Mouse (Mus musculus): Measurements from ENCODE around the gene Msrb3. TPM values are rescaled to one million over a fixed set of nuclear protein-coding genes. Genes with fewer than 3 reads are reported as not detected.

The Msrb3 gene
- 3.0 and 3.9 TPM in 2 replicates for polyA plus RNA-seq (2012; rRNA removed)

DNA sequence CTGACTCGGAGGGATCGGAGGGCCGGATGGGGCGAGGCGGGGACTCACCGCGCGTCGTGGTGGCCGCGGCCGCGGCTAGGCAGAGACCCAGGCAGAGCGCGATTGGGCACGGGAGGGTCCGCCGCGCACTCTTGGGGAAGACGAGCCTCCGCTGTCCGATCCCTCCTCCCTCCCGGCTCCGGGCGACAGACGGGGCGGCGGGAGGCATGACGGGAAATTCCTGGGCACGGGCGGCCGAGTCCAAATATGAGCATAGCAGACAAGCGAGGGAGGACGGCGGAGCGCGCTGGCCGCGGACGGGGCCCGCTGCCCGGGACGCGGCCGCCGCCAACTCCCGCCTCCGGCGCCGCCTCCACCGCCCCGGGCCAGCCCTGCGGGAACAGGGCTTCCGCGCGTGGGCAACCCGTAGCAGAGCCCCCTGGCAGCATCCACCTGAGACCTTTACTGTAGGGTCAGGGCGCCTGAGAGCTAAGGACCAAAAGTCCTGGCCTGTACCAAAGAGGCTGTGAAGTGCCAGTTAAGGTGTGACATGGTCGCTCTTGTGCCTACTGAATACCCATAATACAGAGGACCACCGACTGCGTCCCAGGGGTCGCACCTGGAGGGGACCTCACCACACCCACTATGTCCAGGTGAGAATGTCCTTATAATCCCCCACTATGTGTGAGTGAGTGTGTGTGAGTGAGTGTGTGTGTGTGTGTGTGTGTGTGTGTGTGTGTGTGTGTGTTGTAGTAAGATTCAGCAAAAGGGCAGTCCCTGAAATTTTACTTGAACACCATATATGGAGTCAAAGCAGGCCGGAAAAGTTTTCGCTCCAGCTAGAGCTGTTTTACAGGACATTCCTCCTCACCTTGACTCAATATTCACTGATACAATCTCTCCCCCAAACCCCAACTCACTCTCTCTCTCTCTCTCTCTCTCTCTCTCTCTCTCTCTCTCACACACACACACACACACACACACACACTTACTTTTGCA, at the start of gene Msrb3:
Gene Msrb3, minus strand, starts transcription at position 317 of the 978 bp plus-strand sequence.
- H3K36me3 ChIP-seq (ENCODE audit: control insufficient read depth, insufficient read depth, low read length) = no peaks in the 10 kb centered on the region
- H3K4me3 ChIP-seq (ENCODE audit: low read depth, low read length) = peak within 1 kb of the TSS; percentile 77
- TF ChIP-seq CTCF (IDR thresholded peaks at IDR 0.05; ENCODE audit: extremely low read depth, insufficient read length, insufficient replicate concordance, low read depth, low read length) (no peak), POLR2A (IDR thresholded peaks at IDR 0.05; ENCODE audit: low read depth, low read length) (no peak)
- H3K27ac ChIP-seq (ENCODE audit: insufficient read depth, low read depth, low read length) = peak within 1 kb of the TSS; percentile 71
- H3K27me3 ChIP-seq (ENCODE audit: control insufficient read depth, insufficient read depth, low read length) = peaks cover 12% of the 10 kb centered on the region
- peaks cover 11% of the 10 kb centered on the region for H3K4me1 ChIP-seq (ENCODE audit: control insufficient read depth, insufficient read depth, insufficient read length, low read length)
- WGBS = 4% methylated on average over 64 of the region's 64 CpGs

DNA sequence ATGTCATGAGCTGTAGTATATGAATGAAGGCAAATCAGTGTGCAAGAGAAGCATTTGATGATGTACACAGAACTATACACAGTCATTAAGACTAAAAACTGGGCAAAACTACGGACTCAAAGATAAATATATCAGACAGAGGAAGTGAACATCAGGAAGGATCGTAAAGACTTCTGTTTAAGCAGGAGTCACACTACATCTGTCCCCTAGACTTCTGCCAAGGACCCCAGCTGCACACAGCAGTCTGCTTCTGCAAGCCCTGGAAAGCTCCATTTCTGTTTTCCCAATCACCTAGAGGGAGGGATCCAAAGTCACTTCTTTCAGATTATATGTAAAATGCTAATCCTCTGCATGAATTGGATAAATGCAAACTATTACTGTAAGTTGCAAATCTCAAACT, 49.6 kb upstream of the Msrb3 start:
- Histone ChIP-seq H3K36me3 (ENCODE audit: control insufficient read depth, insufficient read depth, low read length) (peaks cover 4% of the 10 kb centered on the region; the same call in 1 of the 2 replicates), H3K27me3 (ENCODE audit: control insufficient read depth, insufficient read depth, low read length) (no peaks in the 10 kb centered on the region), H3K27ac (ENCODE audit: insufficient read depth, low read depth, low read length) (no peak overlapping the region), H3K4me3 (ENCODE audit: low read depth, low read length) (no peak overlapping the region), H3K4me1 (ENCODE audit: control insufficient read depth, insufficient read depth, insufficient read length, low read length) (no peaks in the 10 kb centered on the region)
- no peak for TF ChIP-seq CTCF (IDR thresholded peaks at IDR 0.05; ENCODE audit: extremely low read depth, insufficient read length, insufficient replicate concordance, low read depth, low read length)
- TF ChIP-seq POLR2A (IDR thresholded peaks at IDR 0.05; ENCODE audit: low read depth, low read length) = no peak
- 63% methylated on average over 2 of the region's 2 CpGs for WGBS

DNA sequence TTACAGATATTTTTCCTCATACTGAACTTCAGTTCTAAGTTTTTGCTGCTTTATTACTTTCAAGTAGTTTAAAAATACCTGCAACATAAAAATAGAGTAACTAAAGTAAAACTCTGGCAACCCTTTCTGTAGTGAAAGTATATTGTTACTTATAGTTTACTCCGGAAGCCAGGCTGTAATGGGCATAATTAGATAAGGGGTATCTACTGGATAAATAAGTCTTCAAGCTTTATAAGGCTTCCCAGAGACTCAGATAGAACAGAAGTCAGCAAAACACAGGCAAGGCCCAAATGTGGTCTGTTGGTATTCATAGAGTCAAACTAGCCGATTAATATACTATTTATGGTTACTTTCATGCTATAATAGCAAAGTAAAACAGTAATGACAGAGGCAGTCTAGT, 48.9 kb upstream of the Msrb3 start:
- Histone ChIP-seq H3K27me3 (ENCODE audit: control insufficient read depth, insufficient read depth, low read length) (no peaks in the 10 kb centered on the region), H3K27ac (ENCODE audit: insufficient read depth, low read depth, low read length) (no peak overlapping the region), H3K36me3 (ENCODE audit: control insufficient read depth, insufficient read depth, low read length) (peaks cover 5% of the 10 kb centered on the region; the same call in 1 of the 2 replicates), H3K4me1 (ENCODE audit: control insufficient read depth, insufficient read depth, insufficient read length, low read length) (no peaks in the 10 kb centered on the region), H3K4me3 (ENCODE audit: low read depth, low read length) (no peak overlapping the region)
- TF ChIP-seq CTCF (IDR thresholded peaks at IDR 0.05; ENCODE audit: extremely low read depth, insufficient read length, insufficient replicate concordance, low read depth, low read length) (no peak), POLR2A (IDR thresholded peaks at IDR 0.05; ENCODE audit: low read depth, low read length) (no peak)
- WGBS = 77% methylated on average over 2 of the region's 2 CpGs

DNA sequence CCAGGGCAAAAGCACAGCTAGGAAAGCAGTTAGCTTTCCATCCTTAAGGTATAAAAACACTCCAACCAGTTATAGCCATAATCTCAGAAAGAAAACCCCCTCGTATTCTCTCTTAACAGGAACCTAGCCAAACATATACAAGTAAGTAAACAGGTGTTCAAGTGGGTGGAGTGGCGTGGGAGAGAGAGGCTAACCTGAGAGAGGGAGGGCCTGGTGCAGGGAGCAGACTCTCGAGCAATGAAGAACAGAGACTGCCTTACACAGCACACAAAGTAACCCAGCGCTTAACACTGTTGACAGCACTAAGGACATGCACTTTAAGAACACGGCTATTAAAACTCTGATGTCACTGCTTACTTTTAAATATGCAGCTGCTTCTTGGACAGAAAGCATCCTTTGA, 47.9 kb upstream of the Msrb3 start:
- Histone ChIP-seq H3K36me3 (ENCODE audit: control insufficient read depth, insufficient read depth, low read length) (peaks cover 5% of the 10 kb centered on the region; the same call in 1 of the 2 replicates), H3K27ac (ENCODE audit: insufficient read depth, low read depth, low read length) (no peak overlapping the region), H3K27me3 (ENCODE audit: control insufficient read depth, insufficient read depth, low read length) (no peaks in the 10 kb centered on the region), H3K4me1 (ENCODE audit: control insufficient read depth, insufficient read depth, insufficient read length, low read length) (no peaks in the 10 kb centered on the region), H3K4me3 (ENCODE audit: low read depth, low read length) (no peak overlapping the region)
- TF ChIP-seq CTCF (IDR thresholded peaks at IDR 0.05; ENCODE audit: extremely low read depth, insufficient read length, insufficient replicate concordance, low read depth, low read length) = no peak
- TF ChIP-seq POLR2A (IDR thresholded peaks at IDR 0.05; ENCODE audit: low read depth, low read length) = no peak
- 68% methylated on average over 5 of the region's 5 CpGs for WGBS

DNA sequence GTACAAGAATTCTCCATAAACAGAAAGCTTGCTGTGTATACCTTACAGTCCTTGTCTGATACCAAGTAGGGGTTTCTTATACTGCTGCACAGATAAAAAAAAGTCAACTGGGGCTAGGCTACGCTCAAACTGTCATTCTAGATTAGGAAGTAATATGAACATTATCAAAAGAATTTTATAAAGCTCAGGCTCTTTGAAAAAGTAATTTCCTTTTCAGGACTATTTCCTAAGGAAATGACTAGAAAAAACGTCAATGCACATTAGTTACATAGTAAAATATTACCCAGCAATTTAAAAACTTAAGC, 40.0 kb upstream of the Msrb3 start:
- Histone ChIP-seq H3K36me3 (ENCODE audit: control insufficient read depth, insufficient read depth, low read length) (peaks cover 1% of the 10 kb centered on the region; the same call in 1 of the 2 replicates), H3K4me1 (ENCODE audit: control insufficient read depth, insufficient read depth, insufficient read length, low read length) (no peaks in the 10 kb centered on the region), H3K27ac (ENCODE audit: insufficient read depth, low read depth, low read length) (no peak overlapping the region), H3K4me3 (ENCODE audit: low read depth, low read length) (no peak overlapping the region), H3K27me3 (ENCODE audit: control insufficient read depth, insufficient read depth, low read length) (no peaks in the 10 kb centered on the region)
- WGBS = 76% methylated on average over 2 of the region's 2 CpGs
- TF ChIP-seq CTCF (IDR thresholded peaks at IDR 0.05; ENCODE audit: extremely low read depth, insufficient read length, insufficient replicate concordance, low read depth, low read length) (no peak), POLR2A (IDR thresholded peaks at IDR 0.05; ENCODE audit: low read depth, low read length) (no peak)

DNA sequence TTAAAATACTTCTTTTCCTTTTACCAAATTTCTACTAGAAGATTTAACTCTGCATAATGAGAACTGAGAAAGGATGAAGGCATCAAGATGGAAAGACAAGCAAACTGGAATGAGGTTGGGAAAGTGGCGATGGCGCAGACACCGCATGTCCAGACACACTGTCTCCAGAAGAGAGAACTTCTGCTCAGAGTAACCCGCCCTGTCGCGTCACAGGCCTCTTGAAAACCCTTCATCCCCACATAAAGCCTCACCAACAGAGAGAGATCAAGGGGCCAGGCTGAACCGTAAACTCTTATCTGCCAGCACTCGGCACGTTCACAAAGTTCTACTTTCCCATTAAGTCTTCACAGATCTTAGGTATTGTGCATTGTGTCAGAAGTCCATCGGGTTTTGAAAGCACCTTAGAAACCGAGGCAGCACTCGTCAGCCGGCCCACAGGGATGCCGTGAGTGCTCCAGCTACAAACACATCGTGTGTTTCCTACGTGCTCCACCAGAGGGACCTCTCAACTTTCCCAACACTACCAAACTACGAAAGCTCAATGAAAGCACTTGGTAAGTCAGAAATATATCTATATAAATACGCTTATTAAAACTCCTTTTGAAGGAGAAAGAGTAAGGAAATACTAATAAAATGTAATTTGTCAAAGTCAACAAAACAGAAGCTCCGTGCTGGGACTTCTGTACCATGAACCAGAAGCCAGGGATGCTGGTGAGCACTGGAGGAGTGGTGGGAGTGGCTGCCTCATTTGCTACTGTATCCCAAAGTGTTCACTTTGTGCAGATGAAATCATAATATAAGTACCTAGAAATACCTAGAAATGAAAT, 39.4 kb upstream of the Msrb3 start:
- H3K4me1 ChIP-seq (ENCODE audit: control insufficient read depth, insufficient read depth, insufficient read length, low read length) = no peaks in the 10 kb centered on the region
- no peaks in the 10 kb centered on the region for H3K27me3 ChIP-seq (ENCODE audit: control insufficient read depth, insufficient read depth, low read length)
- no peak overlapping the region for H3K27ac ChIP-seq (ENCODE audit: insufficient read depth, low read depth, low read length)
- no peak overlapping the region for H3K4me3 ChIP-seq (ENCODE audit: low read depth, low read length)
- 58% methylated on average over 19 of the region's 19 CpGs for WGBS
- H3K36me3 ChIP-seq (ENCODE audit: control insufficient read depth, insufficient read depth, low read length) = peaks cover 1% of the 10 kb centered on the region; the same call in 1 of the 2 replicates
- peak; percentile 46; the same call in 1 of the 2 replicates for TF ChIP-seq CTCF (IDR thresholded peaks at IDR 0.05; ENCODE audit: extremely low read depth, insufficient read length, insufficient replicate concordance, low read depth, low read length)
- TF ChIP-seq POLR2A (IDR thresholded peaks at IDR 0.05; ENCODE audit: low read depth, low read length) = no peak
